Mouse (Mus musculus): ENCODE results near the gene Smok3c.

DNA sequence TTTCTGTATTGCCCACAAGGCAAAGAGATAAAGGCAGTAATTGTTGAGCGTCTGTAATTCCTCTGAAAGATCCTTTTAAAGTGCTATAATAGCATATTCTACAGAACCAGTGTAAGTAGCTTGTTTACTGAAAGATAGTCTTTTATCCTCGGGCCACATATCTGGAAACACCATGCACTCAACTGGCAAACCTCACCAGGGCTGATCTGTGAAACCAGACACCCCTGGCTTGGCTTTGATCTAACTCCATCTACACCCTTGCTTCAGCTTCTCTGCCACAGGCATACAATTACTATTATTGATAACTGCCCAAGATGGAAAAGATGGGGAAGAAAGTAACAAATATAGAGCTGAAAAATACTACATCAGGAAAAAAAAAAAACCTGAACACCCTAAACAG lies 31.5 kb downstream of the Smok3c start:
- no peak for TF ChIP-seq ETS1 (IDR thresholded peaks at IDR 0.05; ENCODE audit: low read depth, low read length)
- no peak for TF ChIP-seq MEF2A (IDR thresholded peaks at IDR 0.05; ENCODE audit: extremely low read depth, insufficient replicate concordance, low read depth, low read length, poor library complexity, severe bottlenecking)
- no peak for TF ChIP-seq CTCF (IDR thresholded peaks at IDR 0.05 in 2 of 3, conservative IDR thresholded peaks at IDR 0.05 in 1 of 3; ENCODE audit: control insufficient read depth in 1 of 3, insufficient read depth in 1 of 3, low read depth in 2 of 3, low read length in 3 of 3, poor library complexity in 1 of 3, severe bottlenecking in 1 of 3)
- no peak for TF ChIP-seq SIN3A (IDR thresholded peaks at IDR 0.05; ENCODE audit: low read length)
- TF ChIP-seq USF1 (IDR thresholded peaks at IDR 0.05; ENCODE audit: low read depth, low read length): no peak
- TF ChIP-seq POLR2A (IDR thresholded peaks at IDR 0.05; ENCODE audit: control insufficient read depth in 1 of 2, insufficient read depth in 1 of 2, low read depth in 1 of 2, low read length in 2 of 2, poor library complexity in 1 of 2): no peak
- TF ChIP-seq JUND (IDR thresholded peaks at IDR 0.05; ENCODE audit: low read depth, low read length): no peak
